Mouse (Mus musculus) C2C12 (cell line): ENCODE data around the gene Dmrt3.

Experiments
- CEBPB ChIP-seq: IDR thresholded peaks from one replicate; pipeline ENCODE4 v1.6.1; 2011; ENCODE audit warnings: low read depth, mild to moderate bottlenecking, control low read depth, moderate library complexity
- CTCF ChIP-seq: IDR thresholded peaks from one replicate; pipeline ENCODE4 v1.5.1; 2011; ENCODE audit not compliant: control insufficient read depth, insufficient read depth, insufficient read length
- MAX ChIP-seq: IDR thresholded peaks from one replicate; pipeline ENCODE4 v1.6.1; 2011; ENCODE audit warnings: mild to moderate bottlenecking, control low read depth
- MYOG ChIP-seq: IDR thresholded peaks from one replicate; pipeline ENCODE4 v1.6.1; 2011; ENCODE audit not compliant: control insufficient read depth, insufficient read length; ENCODE audit errors: extremely low read depth
- USF1 ChIP-seq: IDR thresholded peaks from one replicate; pipeline ENCODE4 v1.6.1; 2011; ENCODE audit warnings: low read depth, mild to moderate bottlenecking, control low read depth, moderate library complexity

GRCm38 (mm10) chr19:25564430-25564829, 45.7 kb upstream of the Dmrt3 start:
- TF ChIP-seq MAX (no peak), CTCF (no peak), USF1 (no peak), MYOG (no peak), CEBPB (no peak)
